Mouse (Mus musculus) lung, adult 2 months (tissue): ENCODE results near the gene Ilkap.

Experiments used
- CTCF ChIP-seq: fragments of 200-500 bp; IDR thresholded peaks from 2 replicates; pipeline ENCODE4 v1.5.1; 2011; ENCODE audit warnings: mild to moderate bottlenecking, low read length, control low read depth; ENCODE audit not compliant: insufficient read depth
- POLR2A ChIP-seq: fragments of 200-500 bp; IDR thresholded peaks from 2 replicates; pipeline ENCODE4 v1.6.1; 2011; ENCODE audit warnings: low read depth, mild to moderate bottlenecking, control low read depth, low read length, borderline replicate concordance; ENCODE audit errors: extremely low read depth

DNA sequence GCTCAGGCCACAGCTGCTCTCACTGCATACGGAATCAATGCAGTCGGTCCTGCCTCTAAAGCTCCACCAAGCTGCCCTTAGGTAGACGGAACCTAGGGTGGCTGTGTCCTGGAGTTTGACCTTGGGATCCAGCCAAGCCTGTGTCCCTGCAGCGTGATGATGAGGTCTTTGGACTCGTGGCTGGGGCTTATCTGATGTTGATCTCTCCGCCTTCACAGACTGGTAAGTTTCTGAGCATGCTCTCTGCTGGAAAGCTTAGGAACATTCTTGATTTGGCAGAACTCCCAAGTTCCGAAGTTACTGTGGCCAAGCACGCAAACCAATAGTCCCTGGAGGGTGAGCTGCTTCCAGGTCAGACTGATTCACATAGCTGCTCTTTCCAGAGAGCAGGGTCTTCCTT is 47.4 kb upstream of the Ilkap start:
- TF ChIP-seq CTCF: no peak
- peak; percentile 9; the same call in 1 of the 2 replicates for TF ChIP-seq POLR2A
